Mouse (Mus musculus): Measurements from ENCODE around the gene Arhgef10l.

The Arhgef10l gene

DNA sequence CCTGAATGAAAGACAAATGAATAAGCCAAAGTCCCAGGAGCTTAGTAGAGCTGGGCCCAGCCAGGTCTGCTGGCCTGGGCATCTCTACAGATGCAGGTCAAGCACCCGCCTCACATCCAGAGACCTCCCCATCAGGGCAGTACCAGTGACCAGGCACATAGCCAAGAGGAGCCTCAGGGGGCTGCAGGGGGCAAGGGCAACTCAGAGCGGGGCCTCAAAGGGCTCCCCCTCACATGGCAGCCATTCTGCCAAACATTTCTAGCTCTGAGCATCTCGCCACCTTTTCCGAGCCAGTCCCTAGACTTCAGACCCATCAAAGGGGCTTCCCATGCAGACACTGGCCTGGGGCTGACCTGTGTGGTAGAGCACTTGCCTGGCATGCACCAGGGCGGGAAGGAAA lies 27.2 kb downstream of the Arhgef10l start:
- in situ Hi-C loops (cut with MboI, MseI), result no loop called here

DNA sequence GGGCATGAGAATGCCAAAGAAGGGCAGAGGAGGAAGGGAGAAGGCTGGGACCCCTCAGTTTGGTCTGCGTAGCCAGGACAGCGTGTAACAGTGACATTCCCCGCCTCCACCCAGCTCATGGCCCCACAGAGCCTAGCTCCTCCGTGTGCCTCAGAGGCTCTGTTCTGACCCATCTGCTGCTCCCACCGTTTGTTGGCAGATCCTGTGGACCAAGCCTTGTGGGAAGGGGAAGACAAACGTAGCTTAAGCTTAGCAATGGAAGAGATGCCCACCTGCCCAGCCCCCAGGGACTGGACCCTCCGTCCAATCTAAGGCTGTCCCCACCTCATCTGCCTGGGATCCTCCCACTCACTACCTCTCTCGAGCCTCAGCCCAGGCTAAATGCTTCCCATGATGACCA lies 28.5 kb downstream of the Arhgef10l start:
- in situ Hi-C loops (cut with MboI, MseI), result no loop called here

DNA sequence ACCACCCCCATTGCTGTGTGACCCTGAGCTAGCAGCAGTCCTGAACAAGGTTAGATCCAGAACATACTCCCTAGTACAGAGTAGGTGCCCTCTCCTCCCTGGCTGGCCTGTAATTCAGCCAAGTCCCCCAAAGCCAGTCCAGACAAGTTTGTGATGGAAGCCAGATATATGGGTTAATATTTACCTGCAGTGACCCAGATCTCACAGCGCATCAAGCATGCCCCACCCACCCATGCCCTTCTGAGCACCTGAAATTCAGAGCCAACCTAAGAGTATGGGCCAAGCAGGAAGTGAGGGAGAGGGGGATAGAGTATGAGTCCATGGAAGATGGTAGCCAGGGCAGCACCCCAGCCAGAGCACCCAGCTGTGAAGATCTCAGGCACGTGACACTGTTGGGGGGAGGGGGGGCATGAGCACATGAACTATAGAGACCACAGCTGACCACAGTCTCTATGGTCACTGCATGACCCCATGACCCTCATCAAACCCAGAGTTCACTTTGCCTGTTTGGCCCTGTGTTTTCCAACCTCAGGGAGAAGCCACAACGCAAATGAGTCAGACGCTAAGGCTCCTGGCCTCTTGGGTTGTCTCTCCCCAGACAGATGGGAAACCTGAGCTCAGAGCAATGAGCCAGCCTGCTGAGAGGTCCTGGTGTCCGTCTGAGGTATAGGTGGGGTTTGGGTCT lies 29.4 kb downstream of the Arhgef10l start:
- in situ Hi-C loops (cut with MboI, MseI), result no loop called here

DNA sequence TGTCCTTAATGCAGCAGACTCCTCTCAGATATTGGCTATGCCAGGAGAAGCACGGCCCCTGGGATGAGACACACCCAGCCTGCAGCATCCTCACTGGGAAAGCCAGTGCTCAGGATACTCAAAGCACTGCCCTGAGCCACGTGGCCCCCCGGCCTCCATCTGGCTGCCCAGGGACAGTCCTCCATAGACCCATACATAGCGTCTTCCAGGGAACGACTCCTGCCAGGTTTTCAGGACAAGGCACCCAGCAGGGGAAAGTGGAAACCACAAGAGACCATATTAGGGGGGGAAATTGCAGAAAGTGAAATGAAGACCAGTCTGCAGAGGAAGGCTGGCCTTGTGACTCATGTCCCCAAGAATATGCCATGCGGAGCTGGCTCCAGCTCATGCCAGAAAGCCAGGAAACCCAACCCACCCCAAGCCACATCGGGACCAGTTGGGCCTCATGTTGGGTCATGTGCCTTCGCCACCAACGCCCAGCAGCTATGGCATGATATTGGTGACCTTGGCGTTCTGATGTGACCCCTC lies 30.9 kb downstream of the Arhgef10l start:
- in situ Hi-C loops (cut with MboI, MseI), result no loop called here

DNA sequence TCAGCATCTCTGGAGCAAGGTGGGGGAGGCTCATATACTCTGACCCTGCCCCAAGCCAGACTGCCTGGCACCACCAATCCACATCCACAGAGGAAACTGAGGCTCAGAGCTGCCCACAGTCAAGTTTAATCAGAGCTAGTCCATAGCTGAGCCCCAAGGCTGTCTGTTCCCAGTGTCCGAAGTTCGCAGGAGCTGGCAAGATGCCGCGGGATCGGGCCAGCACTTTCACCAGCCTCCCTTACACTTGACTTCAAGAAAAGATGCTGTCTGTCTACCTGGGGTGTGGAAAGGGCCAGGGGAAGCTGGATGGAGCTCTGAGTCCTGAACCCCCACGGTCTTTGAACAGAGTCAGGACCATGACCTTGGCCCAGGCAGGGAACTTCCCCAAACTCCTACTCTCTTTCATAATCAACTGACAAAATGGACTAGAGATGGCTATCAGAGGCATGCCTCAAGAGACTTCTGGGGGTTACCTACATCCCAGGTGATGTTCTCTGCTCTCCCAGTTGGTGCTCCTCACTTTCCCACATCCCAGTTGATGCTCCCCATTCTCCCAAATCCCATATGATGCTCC lies 34.4 kb downstream of the Arhgef10l start:
- in situ Hi-C loops (cut with MboI, MseI), result no loop called here

DNA sequence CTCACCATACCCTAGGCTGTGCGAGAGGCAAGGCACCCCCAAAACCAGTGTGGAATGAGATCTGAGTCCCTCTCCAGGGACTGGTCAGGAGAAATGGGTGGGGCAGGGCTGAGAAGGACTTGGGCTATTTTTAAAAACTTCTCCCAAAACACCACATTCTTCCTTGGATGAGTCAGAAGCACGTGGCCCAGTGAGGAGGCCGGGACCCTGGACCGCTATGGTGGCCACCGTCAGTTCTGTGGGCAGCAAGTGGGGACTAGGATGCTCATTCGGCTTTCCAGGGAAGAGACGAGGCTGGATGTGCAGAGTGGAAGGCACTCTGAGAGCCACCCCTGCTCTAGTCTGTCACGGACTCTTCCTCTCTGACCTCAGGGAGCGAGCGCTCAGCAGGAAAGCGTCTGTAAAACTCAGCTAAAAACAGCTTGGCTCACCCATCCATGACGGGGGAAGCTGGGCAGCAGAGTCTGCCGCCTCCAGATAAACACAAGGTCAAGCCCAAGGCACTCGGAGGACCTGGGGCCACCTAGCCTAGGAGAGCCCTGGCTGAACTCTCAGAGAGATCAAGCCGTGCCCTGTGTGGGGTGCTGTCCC lies 35.1 kb downstream of the Arhgef10l start:
- in situ Hi-C loops (cut with MboI, MseI), result no loop called here

DNA sequence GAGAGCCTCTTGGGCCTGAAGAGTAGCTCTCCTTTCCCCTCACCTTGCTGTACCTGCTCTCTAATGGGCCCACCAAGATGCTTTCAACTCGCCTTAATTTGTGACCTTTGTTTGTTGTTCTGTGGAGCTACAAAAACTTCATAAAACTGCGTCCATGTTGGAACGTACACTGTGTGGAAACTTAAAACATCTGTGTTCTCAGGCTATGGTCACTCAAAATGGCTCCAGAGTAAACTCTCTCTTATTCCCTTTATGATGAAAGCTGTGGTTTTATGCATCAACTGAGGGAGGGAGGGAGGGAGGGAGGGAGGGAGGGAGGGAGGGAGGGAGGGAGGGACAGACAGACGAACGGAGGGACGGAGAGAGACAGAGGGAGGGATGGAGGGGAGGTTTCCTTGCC lies 35.7 kb downstream of the Arhgef10l start:
- in situ Hi-C loops (cut with MboI, MseI), result no loop called here

DNA sequence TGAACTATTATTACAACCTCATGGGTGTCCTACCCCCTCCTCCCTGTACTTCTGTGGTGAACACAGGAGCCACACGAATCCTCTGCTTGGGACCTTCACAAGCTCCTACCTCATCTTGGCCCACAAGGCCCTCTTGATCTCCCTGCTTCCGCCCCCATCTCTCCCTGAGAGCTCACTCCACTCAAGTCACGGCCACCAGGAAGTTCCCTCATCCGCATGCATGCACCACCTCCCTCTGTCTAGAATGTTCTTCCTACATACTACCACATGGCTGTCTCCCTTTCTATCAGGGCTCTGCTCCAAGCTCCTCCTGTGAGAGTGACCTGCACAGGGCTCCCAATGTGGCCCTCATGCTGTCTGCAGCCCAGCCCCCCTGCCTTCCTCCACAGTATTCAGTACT lies 36.8 kb downstream of the Arhgef10l start:
- in situ Hi-C loops (cut with MboI, MseI), result no loop called here

DNA sequence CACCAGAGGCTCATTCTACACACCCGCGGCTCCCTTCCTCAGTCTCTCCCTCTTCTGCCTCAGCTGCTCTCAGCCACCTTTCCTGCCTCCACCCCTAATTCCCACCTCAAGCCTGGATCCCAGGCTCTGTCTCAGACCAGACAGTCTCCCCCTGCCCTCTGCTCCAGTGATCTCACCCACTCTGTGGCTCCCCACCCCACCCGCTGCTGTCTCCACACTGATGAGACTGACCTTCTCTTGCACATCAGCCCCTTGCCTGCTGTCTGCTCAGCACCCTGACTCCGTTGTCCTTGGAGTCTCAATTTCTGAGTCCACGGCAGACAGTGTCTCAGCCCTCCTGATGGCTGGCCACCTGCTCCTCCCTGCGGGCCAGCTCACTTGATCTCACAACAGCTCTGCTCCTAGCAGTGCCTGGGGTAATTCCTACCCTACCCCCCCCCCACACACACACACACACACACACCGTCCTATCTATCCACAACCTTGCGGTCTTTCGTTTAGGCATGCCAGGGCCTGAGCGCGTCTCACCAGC lies 37.3 kb downstream of the Arhgef10l start:
- in situ Hi-C loops (cut with MboI, MseI), result no loop called here

DNA sequence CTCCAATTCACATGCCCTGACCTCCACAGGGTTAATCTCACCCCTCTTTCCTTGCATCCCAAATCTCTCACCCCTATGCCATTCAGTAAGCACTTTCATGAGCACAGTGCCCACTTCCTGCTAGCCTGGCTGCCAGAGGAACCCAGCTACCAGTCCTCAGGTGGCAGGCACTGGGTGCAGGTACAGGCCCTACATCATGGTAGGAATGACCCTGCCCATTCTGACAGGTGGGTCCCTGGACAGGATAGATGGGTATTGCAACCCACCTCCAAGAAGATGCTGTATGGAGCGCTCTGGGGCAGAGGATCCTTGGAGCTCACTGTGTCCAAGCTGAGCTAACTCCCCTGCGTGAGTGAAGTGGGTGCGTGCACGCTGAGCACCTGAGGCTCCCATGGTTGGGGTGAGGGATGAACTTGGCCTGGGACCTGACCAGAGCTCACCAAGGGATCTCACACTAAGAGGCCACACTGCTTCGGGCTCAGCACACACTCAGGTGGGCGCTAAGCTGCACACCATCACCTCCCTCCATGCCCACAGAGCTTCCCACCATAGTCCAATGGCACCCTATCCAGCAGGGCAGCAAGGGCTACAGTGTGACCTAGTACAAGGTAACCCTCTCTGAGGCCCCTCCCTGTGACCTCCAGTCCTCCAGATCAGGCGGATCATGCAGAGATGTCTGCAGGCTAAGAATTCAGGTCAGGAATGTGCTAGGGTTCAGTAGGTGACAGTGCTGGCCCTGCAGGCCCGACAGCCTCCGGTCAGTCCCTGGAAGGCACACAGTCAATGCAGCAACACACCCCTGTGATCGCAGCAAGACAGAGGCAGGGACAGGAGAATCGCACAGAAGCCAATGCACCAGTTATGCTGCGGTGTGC lies 39.9 kb downstream of the Arhgef10l start:
- in situ Hi-C loops (cut with MboI, MseI), result no loop called here

DNA sequence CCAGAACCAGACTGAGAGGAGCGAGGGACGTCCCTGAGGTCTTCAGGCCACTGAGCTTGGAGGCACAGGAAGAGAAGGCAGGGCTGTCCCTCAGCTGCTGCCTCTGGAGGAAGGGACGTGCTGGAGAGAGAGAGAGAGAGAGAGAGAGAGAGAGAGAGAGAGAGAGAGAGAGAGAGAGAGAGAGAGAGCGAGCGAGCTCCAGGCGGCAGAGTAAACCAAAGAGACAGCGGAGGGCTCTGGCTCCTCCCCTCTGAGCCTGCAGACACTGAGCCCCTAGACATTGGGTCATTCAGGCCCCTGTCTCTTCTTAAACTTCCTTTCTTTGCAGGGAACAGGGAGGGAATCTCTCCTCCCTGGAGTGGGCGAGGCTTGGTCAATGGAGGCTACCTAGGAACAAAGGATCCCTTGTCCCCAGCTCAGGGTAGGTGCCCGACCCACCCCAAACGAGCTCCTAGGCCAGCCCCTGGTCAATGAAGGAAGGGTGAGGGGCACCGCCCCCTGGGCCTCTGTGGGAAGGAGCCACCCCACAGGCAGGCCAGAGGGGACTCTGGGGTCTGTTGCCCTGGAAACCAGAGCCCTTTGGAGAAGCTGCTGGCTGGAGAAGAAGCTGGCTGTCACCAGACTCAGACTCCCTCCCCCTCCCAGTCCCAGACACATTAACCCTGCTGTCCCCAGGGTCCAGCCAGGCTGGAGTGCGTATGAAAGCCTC lies 41.2 kb downstream of the Arhgef10l start:
- in situ Hi-C loops (cut with MboI, MseI), result no loop called here

DNA sequence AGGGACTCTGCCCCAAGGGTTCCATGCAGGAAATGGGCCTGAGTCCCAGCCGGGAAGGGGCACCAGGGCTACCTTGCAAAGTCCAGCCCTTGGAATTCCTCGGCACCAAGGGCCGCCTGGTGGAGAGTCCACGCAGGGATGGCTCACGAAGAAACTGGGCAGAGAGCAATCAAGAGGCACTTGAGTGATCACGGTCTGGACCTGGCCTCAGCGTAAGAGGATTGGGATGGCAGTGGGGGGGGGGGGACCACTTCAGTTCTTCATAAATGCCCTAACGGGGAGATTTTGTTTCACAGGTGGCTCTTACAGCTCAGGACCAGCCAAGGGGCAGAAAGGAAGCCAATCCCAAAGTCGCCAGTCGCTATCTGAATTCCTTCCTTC lies 41.7 kb downstream of the Arhgef10l start:
- in situ Hi-C loops (cut with MboI, MseI), result no loop called here

DNA sequence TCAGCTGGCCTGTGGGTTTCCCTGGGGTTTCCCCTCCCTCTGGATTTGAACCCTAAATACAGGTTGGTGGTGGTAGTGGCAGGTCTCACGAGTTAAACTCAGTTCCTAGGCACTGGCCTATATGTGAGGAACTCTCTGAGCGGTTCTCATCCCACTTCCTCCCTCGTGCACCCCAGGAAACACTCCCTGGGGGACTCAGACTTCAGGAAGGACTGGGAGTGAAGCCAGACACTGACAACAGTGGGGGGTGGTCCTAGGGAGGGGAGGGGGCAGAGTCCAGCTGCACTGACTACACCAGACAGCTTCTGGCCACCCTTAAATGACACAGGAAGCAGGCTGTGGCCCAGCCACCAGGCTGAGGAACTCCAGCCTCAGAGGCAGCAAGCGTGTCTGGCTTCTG lies 43.0 kb downstream of the Arhgef10l start:
- in situ Hi-C loops (cut with MboI, MseI), result no loop called here

DNA sequence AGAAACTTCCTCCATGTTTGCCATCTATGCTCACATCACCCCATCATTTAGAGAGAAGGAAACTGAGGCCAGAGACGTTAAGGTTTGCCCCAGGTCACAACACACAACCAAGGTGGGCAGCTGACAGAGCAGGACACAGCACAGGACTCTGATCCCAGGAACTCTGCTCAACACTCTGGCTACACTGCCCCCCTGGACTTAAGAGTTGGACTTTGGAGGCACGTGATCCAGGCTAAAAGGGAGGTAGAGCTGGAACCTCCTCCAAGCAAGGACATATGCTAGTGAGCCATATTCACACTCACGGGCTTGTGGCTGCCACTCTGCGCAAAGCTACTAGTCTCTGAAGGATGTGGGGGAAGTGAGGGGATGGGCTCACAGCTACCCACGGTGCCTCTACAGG lies 45.3 kb downstream of the Arhgef10l start:
- in situ Hi-C loops (cut with MboI, MseI), result no loop called here

DNA sequence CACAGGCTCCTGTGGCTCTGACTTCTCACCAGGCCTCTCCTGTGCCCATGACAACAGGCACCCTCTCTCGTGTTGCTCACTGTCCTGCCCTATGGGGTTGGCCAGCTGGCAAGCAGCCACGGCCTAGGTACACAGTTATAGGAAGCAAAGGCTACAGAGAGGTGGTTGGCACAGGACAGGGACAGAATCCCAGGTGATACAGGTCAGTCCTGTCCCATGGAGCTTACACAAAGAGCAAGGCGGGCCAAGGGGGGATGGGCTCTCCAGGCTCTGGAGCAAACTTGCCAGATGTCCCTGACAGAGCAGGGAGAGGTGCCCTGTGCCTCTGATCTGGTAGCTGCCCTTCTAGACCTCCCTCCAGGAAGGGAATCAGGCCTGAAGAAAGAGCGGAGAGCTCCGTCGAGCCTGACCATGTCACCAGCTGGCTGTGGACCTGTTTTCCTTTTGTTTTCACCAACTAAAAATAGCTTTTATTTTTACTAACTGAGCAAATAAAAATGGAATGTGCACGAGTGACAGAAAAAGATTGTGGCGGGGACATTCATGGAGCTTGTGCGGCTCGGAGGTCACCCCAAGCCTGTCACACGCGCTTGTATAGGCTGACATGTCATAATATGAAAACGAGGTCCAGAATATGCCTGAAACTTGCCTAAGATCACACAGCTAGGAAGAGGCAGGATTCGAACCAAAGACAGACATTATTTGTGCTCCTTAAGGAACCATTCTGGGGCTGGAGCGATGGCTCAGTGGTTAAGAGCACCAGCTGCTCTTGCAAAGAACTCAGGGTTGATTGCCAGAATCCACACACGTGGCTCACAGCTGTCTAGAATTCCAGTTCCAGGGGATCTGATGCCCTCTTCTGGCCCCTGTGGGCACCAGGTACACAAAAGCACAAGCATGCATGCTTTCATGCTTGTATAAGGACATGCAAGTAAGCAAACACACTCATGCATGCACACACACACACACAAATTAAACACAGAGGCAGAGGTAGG lies 48.1 kb downstream of the Arhgef10l start:
- in situ Hi-C loops (cut with MboI, MseI), result no loop called here

DNA sequence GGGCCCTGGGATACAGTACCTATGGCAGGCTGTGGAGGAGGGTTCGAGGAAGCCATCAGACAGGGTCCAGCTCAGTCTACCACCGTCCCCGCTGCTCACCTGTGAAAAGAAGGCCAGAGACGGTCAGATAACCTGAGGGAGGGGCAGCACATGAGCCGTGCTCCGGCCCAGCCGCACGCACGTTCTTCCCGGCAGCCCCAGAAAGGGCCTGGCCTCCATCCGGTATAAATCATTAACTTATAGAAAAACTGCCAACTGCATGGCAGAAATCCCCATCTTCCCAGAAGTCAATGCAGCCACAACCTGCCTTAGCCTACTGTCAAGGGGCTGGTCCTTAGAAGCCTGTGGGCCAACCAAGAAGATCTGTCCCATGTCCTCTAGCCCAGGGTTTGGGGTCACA lies 48.9 kb downstream of the Arhgef10l start:
- in situ Hi-C loops (cut with MboI, MseI), result no loop called here

DNA sequence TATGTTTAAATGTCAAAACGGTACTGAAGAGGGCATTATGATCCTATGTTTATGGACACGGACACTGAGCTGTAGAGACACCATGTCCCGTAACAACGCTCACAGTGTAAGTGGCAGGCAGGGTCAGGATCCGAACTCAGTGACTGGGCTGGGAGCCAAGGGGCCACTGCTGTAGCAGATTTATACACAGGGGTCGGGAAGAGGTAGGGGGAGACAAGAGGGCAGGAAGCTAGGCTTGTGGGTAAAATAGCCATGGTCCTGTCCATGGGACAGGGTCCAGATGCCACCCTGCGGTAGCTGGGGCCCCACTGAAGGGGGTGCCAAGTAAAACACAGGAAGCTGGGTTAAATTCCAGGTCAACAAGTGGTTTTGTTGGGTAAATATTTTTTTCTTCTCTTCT lies 49.6 kb downstream of the Arhgef10l start:
- in situ Hi-C loops (cut with MboI, MseI), result no loop called here

DNA sequence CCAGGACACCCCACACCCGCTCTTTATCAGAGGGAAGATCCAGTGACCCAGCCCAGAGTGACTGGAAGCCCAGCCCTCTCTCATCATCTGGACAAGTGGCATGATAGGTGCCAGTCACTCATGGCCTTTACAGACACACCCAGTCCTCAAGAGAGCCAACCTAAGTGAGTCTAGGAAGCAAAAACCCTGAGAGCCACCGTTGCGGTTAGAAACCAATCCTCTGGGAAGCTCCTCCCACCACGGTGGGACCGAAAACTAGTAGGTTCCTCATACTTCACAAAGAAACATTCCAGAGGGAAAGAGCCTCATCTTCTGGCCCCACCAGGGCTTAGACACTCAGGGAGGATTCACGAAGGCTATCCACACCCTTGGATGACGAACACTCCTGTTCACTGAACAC lies 50.0 kb downstream of the Arhgef10l start:
- in situ Hi-C loops (cut with MboI, MseI), result no loop called here

DNA sequence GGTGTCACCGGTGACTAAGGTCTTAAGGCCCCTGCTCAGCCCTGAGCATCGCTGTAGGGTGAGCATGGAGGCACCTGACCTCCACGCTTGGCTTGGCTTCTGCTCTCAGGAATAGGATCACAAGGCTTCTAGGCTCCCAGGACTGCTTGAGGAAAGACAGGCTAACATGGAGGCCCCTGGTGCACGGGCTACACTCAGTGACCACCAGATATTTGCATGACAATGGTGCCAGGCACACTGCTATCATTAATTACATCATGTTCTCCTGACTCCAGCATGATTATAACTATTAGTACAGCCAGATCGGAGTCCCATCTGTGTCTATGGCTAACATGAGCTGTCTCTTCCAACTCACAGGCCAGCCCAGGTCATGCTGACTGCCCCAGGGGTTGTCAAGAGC lies 51.3 kb downstream of the Arhgef10l start:
- in situ Hi-C loops (cut with MboI, MseI), result no loop called here

DNA sequence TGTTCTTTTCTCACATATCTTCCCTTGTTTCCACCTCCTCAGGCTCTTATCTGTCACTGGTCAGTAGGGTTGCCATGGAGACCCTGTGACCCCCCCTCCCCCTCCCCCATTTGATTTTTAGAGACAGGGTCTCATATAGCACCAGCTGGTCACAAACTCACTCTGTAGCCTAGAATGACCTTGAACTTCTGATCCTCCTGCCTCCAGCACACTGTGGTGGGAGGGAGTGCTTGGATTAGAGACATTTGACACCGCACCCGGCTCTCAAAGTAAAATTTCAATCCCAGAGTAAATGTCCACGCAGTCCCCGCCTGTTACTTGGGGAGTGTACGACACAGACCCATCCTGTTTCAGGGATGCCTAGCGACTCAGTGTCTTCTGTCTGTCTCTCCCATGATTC lies 51.7 kb downstream of the Arhgef10l start:
- in situ Hi-C loops (cut with MboI, MseI), result no loop called here
